Mouse (Mus musculus): ENCODE measurements at regions not wholly inside any gene's neighbourhood (a gene's known extent, or its start where the extent isn't known, plus 50 kb on each side); places are given as distances from the start of the nearest gene placed in this dataset.

GRCm38 (mm10) chr15:88508971-88509370 lies 91.1 kb upstream of the Zdhhc25 start:
- peaks cover 46% of the 10 kb centered on the region for H3K9me3 ChIP-seq
- TF ChIP-seq FLI1 (IDR thresholded peaks at IDR 0.05; ENCODE audit: low read length) (no peak), GATA1 (IDR thresholded peaks at IDR 0.05; ENCODE audit: borderline replicate concordance, low read length) (no peak)
- H3K4me1 ChIP-seq: no peaks in the 10 kb centered on the region

GRCm38 (mm10) chr15:88509626-88510025 lies 90.5 kb upstream of the Zdhhc25 start:
- no peaks in the 10 kb centered on the region for H3K4me1 ChIP-seq
- no peaks in the 10 kb centered on the region for H3K27me3 ChIP-seq (replicated peaks)
- TF ChIP-seq FLI1 (IDR thresholded peaks at IDR 0.05; ENCODE audit: low read length) (no peak), GATA1 (IDR thresholded peaks at IDR 0.05; ENCODE audit: borderline replicate concordance, low read length) (no peak)
- H3K9me3 ChIP-seq: peaks cover 44% of the 10 kb centered on the region
- no peaks in the 10 kb centered on the region for H3K36me3 ChIP-seq (replicated peaks; ENCODE audit: low read length)
- H3K4me3 ChIP-seq (replicated peaks): no peak overlapping the region

More at GRCm38 (mm10) chr15:88508971-88509370, 91.1 kb upstream of the Zdhhc25 start:
- Histone ChIP-seq H3K36me3 (replicated peaks; ENCODE audit: low read length) (no peaks in the 10 kb centered on the region), H3K4me3 (replicated peaks) (no peak overlapping the region), H3K27me3 (replicated peaks) (no peaks in the 10 kb centered on the region)

GRCm38 (mm10) chr15:88514091-88514490 lies 86.0 kb upstream of the Zdhhc25 start:
- Histone ChIP-seq H3K36me3 (replicated peaks; ENCODE audit: low read length) (no peaks in the 10 kb centered on the region), H3K9me3 (peaks cover 26% of the 10 kb centered on the region), H3K4me1 (no peaks in the 10 kb centered on the region), H3K4me3 (replicated peaks) (no peak overlapping the region), H3K27me3 (replicated peaks) (no peaks in the 10 kb centered on the region)
- no peak for TF ChIP-seq GATA1 (IDR thresholded peaks at IDR 0.05; ENCODE audit: borderline replicate concordance, low read length)

- Histone ChIP-seq H3K4me1 (no peaks in the 10 kb centered on the region), H3K9me3 (peaks cover 14% of the 10 kb centered on the region), H3K27me3 (replicated peaks) (no peaks in the 10 kb centered on the region), H3K4me3 (replicated peaks) (no peak overlapping the region), H3K36me3 (replicated peaks; ENCODE audit: low read length) (no peaks in the 10 kb centered on the region)
- no peak for TF ChIP-seq FLI1 (IDR thresholded peaks at IDR 0.05; ENCODE audit: low read length)
- no peak for TF ChIP-seq GATA1 (IDR thresholded peaks at IDR 0.05; ENCODE audit: borderline replicate concordance, low read length)
These were observed 68.9 kb upstream of the Zdhhc25 start for GRCm38 (mm10) chr15:88531218-88531617.

- Histone ChIP-seq H3K4me1 (no peaks in the 10 kb centered on the region), H3K27me3 (replicated peaks) (no peaks in the 10 kb centered on the region), H3K4me3 (replicated peaks) (no peak overlapping the region), H3K36me3 (replicated peaks; ENCODE audit: low read length) (no peaks in the 10 kb centered on the region), H3K9me3 (peaks cover 14% of the 10 kb centered on the region)
- TF ChIP-seq GATA1 (IDR thresholded peaks at IDR 0.05; ENCODE audit: borderline replicate concordance, low read length): no peak
These were observed 68.1 kb upstream of the Zdhhc25 start for GRCm38 (mm10) chr15:88532008-88532407.

GRCm38 (mm10) chr15:88533354-88533753 lies 66.7 kb upstream of the Zdhhc25 start:
- Histone ChIP-seq H3K27me3 (replicated peaks) (no peaks in the 10 kb centered on the region), H3K4me3 (replicated peaks) (peak overlapping the region; percentile 26), H3K36me3 (replicated peaks; ENCODE audit: low read length) (no peaks in the 10 kb centered on the region), H3K9me3 (peaks cover 14% of the 10 kb centered on the region), H3K4me1 (no peaks in the 10 kb centered on the region)
- TF ChIP-seq FLI1 (IDR thresholded peaks at IDR 0.05; ENCODE audit: low read length) (no peak), GATA1 (IDR thresholded peaks at IDR 0.05; ENCODE audit: borderline replicate concordance, low read length) (no peak)

GRCm38 (mm10) chr15:88535516-88535915 lies 64.6 kb upstream of the Zdhhc25 start:
- no peaks in the 10 kb centered on the region for H3K4me1 ChIP-seq
- no peaks in the 10 kb centered on the region for H3K27me3 ChIP-seq (replicated peaks)
- TF ChIP-seq GATA1 (IDR thresholded peaks at IDR 0.05; ENCODE audit: borderline replicate concordance, low read length): no peak
- no peak for TF ChIP-seq FLI1 (IDR thresholded peaks at IDR 0.05; ENCODE audit: low read length)
- no peak overlapping the region for H3K4me3 ChIP-seq (replicated peaks)
- H3K9me3 ChIP-seq: peaks cover 9% of the 10 kb centered on the region
- no peaks in the 10 kb centered on the region for H3K36me3 ChIP-seq (replicated peaks; ENCODE audit: low read length)

GRCm38 (mm10) chr15:88537190-88537589 lies 62.9 kb upstream of the Zdhhc25 start:
- Histone ChIP-seq H3K4me1 (no peaks in the 10 kb centered on the region), H3K27me3 (replicated peaks) (no peaks in the 10 kb centered on the region), H3K4me3 (replicated peaks) (no peak overlapping the region), H3K9me3 (no peaks in the 10 kb centered on the region; the same call in 1 of the 2 replicates), H3K36me3 (replicated peaks; ENCODE audit: low read length) (no peaks in the 10 kb centered on the region)
- TF ChIP-seq FLI1 (IDR thresholded peaks at IDR 0.05; ENCODE audit: low read length) (no peak), GATA1 (IDR thresholded peaks at IDR 0.05; ENCODE audit: borderline replicate concordance, low read length) (no peak)

- peaks cover 10% of the 10 kb centered on the region for H3K9me3 ChIP-seq
These were observed 57.5 kb upstream of the Zdhhc25 start for GRCm38 (mm10) chr15:88542567-88542966.

GRCm38 (mm10) chr15:88544216-88544615 lies 55.9 kb upstream of the Zdhhc25 start:
- Histone ChIP-seq H3K4me1 (no peaks in the 10 kb centered on the region), H3K27me3 (replicated peaks) (no peaks in the 10 kb centered on the region), H3K9me3 (peaks cover 12% of the 10 kb centered on the region), H3K4me3 (replicated peaks) (no peak overlapping the region), H3K36me3 (replicated peaks; ENCODE audit: low read length) (no peaks in the 10 kb centered on the region)
- no peak for TF ChIP-seq FLI1 (IDR thresholded peaks at IDR 0.05; ENCODE audit: low read length)
- no peak for TF ChIP-seq GATA1 (IDR thresholded peaks at IDR 0.05; ENCODE audit: borderline replicate concordance, low read length)

More at GRCm38 (mm10) chr15:88542567-88542966, 57.5 kb upstream of the Zdhhc25 start:
- no peaks in the 10 kb centered on the region for H3K36me3 ChIP-seq (replicated peaks; ENCODE audit: low read length)
- H3K4me1 ChIP-seq: no peaks in the 10 kb centered on the region
- TF ChIP-seq GATA1 (IDR thresholded peaks at IDR 0.05; ENCODE audit: borderline replicate concordance, low read length) (no peak), FLI1 (IDR thresholded peaks at IDR 0.05; ENCODE audit: low read length) (no peak)
- no peaks in the 10 kb centered on the region for H3K27me3 ChIP-seq (replicated peaks)
- H3K4me3 ChIP-seq (replicated peaks): no peak overlapping the region

- no peaks in the 10 kb centered on the region for H3K27me3 ChIP-seq (replicated peaks)
- peaks cover 10% of the 10 kb centered on the region for H3K9me3 ChIP-seq
- H3K4me3 ChIP-seq (replicated peaks): no peak overlapping the region
- H3K4me1 ChIP-seq: no peaks in the 10 kb centered on the region
- no peak for TF ChIP-seq FLI1 (IDR thresholded peaks at IDR 0.05; ENCODE audit: low read length)
- no peak for TF ChIP-seq GATA1 (IDR thresholded peaks at IDR 0.05; ENCODE audit: borderline replicate concordance, low read length)
- H3K36me3 ChIP-seq (replicated peaks; ENCODE audit: low read length): no peaks in the 10 kb centered on the region
These were observed 51.8 kb upstream of the Zdhhc25 start for GRCm38 (mm10) chr15:88548261-88548660.
